Mouse (Mus musculus) heart, embryonic 12.5 days (tissue): ENCODE data around the gene Glul. TPM values are rescaled to one million over a fixed set of nuclear protein-coding genes. Genes with fewer than 3 reads are reported as not detected.
"Not testable (repeated sequence)": the region's sequence is repeated elsewhere in the genome, so short reads cannot be mapped to it uniquely, and the experiment has no call there.

ENCODE experiments used
- ATAC-seq: fragments of 200-750 bp; cut with Nextera tagmentation; 2 replicates; pipeline ENCODE4 v1.8.0; 2017; ENCODE audit warnings: moderate TSS enrichment, moderate library complexity; ENCODE audit not compliant: insufficient number of reproducible peaks, low FRiP score
- H3K27ac ChIP-seq: fragments of 300-500 bp; sonication (generic); 2 replicates; pipeline ENCODE4 v1.5.1; 2016; ENCODE audit warnings: mild to moderate bottlenecking, moderate library complexity; ENCODE audit not compliant: poor library complexity, severe bottlenecking
- H3K27me3 ChIP-seq: fragments of 300-500 bp; sonication (generic); replicated peaks from 2 replicates; pipeline ENCODE4 v1.6.1; 2016; ENCODE audit warnings: mild to moderate bottlenecking, moderate library complexity
- H3K36me3 ChIP-seq: fragments of 300-500 bp; sonication (generic); 2 replicates; pipeline ENCODE4 v1.6.1; 2016; ENCODE audit warnings: mild to moderate bottlenecking, moderate library complexity
- H3K4me1 ChIP-seq: fragments of 300-500 bp; sonication (generic); replicated peaks from 2 replicates; pipeline ENCODE4 v1.6.1; 2016; ENCODE audit warnings: mild to moderate bottlenecking
- H3K4me2 ChIP-seq: fragments of 300-500 bp; sonication (generic); 2 replicates; pipeline ENCODE4 v1.6.1; 2016; ENCODE audit warnings: mild to moderate bottlenecking, moderate library complexity
- H3K4me3 ChIP-seq: fragments of 300-500 bp; sonication (generic); 2 replicates; pipeline ENCODE4 v1.5.1; 2016; ENCODE audit warnings: mild to moderate bottlenecking
- H3K9ac ChIP-seq: fragments of 300-500 bp; sonication (generic); 2 replicates; pipeline ENCODE4 v1.6.1; 2016; ENCODE audit warnings: mild to moderate bottlenecking, moderate library complexity
- H3K9me3 ChIP-seq: fragments of 300-500 bp; sonication (generic); replicated peaks from 2 replicates; pipeline ENCODE4 v1.6.1; 2016; ENCODE audit warnings: mild to moderate bottlenecking, moderate library complexity
- WGBS: fragments of 180-500 bp; shearing (Covaris S2); methylation state at CpG from one replicate; pipeline ENCODE4 v1.1.7; 2016; 5-methylcytosine and 5-hydroxymethylcytosine counted together
- polyA plus RNA-seq: library from polyadenylated mRNA; unstranded; fragments of >200 nt; fragmentation: Nextera tagmentation; extraction: Ambion mirVana; gene quantifications from 2 replicates; pipeline ENCODE4 v1.2.1, GENCODE M21; 2016

Glul gene
- 55.2 and 58.4 TPM in 2 replicates for polyA plus RNA-seq

DNA sequence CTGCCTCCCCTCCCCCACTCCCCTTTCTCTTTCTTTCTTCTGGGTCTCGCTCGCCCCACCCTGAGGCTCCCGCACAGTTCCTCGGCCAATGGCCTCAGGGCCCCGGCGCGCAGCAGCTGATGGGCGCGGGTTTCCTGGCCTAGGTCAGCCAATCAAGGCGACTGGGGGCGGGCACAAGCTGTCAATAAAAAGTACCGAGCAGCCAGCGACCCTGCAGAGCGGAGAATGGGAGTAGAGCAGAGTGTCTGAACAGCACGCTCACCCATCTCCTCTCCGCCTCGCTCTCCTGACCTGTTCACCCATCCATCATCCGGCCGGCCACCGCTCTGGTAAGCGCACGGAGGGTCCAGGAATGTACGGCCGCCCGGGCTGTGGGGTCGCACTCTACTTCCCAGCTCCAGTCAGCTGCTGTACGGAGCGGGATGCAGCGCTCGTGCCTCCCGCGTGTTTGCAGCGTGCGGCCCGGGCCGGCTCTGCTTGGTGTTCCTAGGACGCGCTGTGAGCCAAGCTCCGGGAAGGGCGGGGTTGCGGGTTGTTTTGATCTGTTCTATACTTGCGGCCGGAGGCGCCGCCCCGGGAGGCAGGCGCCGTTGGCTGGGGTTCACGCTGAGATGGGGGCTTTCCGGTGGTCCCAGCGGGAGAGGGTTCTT is at the start of gene Glul, which contains the start of gene Teddm2:
Gene Glul, plus strand, starts transcription at position 214 of the 650 bp plus-strand sequence.
Gene Teddm2, minus strand, starts transcription at position 498 of the 650 bp plus-strand sequence.
- Histone ChIP-seq H3K9ac (peak within 1 kb of the TSS; percentile 87), H3K27ac (peak within 1 kb of the TSS; percentile 94), H3K9me3 (no peaks in the 10 kb centered on the region), H3K36me3 (peaks cover 22% of the 10 kb centered on the region), H3K4me3 (peak within 1 kb of the TSS; percentile 80), H3K4me1 (peaks cover 17% of the 10 kb centered on the region), H3K4me2 (peak within 1 kb of the TSS; percentile 84), H3K27me3 (no peaks in the 10 kb centered on the region)
- ATAC-seq, result peak; percentile 96
- 0% methylated on average over 51 of the region's 51 CpGs for WGBS

DNA sequence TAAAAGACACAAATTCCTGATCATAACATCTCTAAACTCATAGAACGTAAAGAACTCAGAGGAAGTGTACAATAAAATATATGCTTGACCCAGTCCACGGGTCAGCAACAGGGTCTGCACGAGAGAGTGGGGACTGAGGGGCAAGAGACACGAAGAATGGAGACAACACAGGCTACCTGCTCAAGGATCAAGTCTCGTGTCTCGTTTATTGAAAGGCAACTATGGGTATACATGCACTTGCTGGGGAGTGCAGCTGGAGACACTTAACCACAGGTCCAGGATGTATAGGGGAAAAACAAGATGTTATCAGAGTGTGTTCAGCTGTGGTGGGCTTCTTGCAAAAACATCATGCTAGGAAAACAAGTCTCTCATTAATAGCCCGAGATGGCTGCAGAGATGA is 47.0 kb upstream of the Glul start:
- H3K27me3 ChIP-seq, H3K27ac ChIP-seq, H3K36me3 ChIP-seq, H3K9ac ChIP-seq, ATAC-seq, H3K4me3 ChIP-seq, H3K4me2 ChIP-seq, H3K4me1 ChIP-seq, H3K9me3 ChIP-seq: not testable (repeated sequence)
- WGBS, result 68% methylated on average over 7 of the region's 7 CpGs

DNA sequence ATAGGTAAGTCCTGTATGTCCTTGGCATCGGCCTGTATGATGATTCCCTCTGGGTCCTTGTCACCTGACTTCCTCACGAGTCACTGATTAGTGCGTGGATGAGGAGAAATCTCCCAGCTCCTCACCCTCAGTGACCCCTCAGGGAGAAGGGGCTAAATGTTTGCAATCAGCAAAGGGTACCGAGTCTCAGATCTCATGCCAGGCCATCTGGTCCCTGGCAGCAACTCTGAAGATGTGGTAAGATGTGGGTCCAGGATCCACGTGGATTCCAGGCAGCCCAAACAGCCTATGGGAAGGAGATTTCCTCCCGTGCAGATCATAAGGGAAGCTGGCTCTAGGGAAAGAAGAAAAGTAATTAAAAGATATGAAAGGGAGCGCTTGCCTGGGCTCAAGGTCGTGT is 43.8 kb upstream of the Glul start:
- no peak overlapping the region for H3K4me2 ChIP-seq
- no peaks in the 10 kb centered on the region for H3K4me1 ChIP-seq
- no peak for ATAC-seq
- no peaks in the 10 kb centered on the region for H3K9me3 ChIP-seq
- WGBS, result 73% methylated on average over 8 of the region's 8 CpGs
- H3K27ac ChIP-seq, result no peak overlapping the region
- H3K36me3 ChIP-seq, result no peaks in the 10 kb centered on the region
- no peaks in the 10 kb centered on the region for H3K27me3 ChIP-seq
- no peak overlapping the region for H3K4me3 ChIP-seq
- no peak overlapping the region for H3K9ac ChIP-seq

DNA sequence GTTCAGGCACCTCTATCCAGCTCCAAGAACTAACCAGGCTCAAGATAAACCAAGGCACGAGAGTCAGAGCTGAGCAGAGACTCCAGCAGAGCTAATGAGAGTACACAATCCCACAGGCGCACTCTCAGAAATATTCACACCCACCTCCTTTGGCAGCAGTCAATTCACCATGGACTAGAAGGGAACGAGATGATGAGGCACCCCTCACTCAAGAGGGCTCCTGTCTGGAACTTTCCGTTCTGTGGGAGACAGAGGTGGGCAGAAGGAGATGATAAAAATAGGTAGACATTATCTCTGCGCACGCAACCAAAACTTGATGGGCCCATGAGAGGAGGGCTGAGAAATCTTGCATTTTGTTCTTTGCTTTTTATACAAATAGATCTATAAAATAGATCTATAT is 25.7 kb upstream of the Glul start, which contains the start of gene Teddm1b:
Gene Teddm1b, plus strand, starts transcription at position 301 of the 400 bp plus-strand sequence.
- H3K4me3 ChIP-seq, result no peak within 1 kb of the TSS
- no peak within 1 kb of the TSS for H3K27ac ChIP-seq
- H3K9ac ChIP-seq, result no peak within 1 kb of the TSS
- no peaks in the 10 kb centered on the region for H3K36me3 ChIP-seq
- no peak within 1 kb of the TSS for H3K4me2 ChIP-seq
- H3K4me1 ChIP-seq, result 0 out of 2 replicates have a peak, but pooled peaks cover 4% of the 10 kb centered on the region
- H3K9me3 ChIP-seq, result no peaks in the 10 kb centered on the region
- WGBS, result 75% methylated on average over 6 of the region's 6 CpGs
- ATAC-seq, result no peak
- H3K27me3 ChIP-seq, result no peaks in the 10 kb centered on the region

DNA sequence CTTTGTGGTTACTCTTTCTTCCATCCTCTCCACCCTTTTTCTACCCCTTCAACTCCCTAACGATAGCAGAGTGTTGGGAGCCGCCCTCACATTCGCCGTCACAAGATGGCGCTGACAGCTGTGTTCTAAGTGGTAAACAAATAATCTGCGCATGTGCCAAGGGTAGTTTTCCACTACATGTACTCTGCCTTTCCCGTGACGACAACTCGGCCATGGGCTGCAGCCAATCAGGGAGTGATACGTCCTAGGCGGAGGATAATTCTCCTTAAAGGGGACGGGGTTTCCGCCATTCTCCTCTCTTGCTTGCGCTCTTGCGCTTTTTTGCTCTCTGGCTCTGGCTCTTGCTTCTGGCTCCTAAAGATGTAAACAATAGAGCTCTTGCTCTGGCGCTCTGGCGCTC is 19.4 kb upstream of the Glul start:
- H3K27me3 ChIP-seq, H3K9me3 ChIP-seq, H3K4me1 ChIP-seq, H3K27ac ChIP-seq, H3K36me3 ChIP-seq, H3K4me2 ChIP-seq, H3K4me3 ChIP-seq, H3K9ac ChIP-seq, ATAC-seq: not testable (repeated sequence)
- 89% methylated on average over 17 of the region's 17 CpGs for WGBS

DNA sequence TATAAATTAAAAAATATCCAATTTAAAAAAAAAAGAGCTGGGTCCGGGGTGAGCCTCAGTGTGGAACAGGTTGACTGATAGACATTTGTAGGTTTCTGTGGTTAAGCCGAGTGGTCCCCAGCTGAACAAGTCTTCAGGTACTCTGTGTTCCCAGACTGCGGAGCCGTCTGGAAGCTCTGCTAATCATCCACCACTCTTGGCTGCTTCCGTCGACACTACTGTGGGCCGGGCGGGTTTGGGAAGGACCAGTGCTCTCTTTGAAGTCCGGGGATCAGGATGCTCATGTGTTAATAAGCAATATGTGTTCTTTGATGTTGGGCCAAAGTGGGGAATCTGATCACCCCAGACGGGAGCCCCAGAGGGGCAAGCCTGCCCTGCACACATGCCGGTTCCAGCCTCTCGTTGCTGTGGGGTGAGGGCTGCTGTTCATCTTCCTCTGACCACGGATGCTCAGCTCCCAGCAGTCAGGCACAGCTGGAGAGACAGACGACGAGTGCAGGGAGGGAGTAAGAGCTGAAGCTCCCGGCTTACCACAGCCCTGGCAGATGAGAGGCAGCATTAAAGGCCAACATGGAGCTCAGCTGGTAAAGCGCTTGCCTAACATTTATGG is 13.6 kb upstream of the Glul start:
- Histone ChIP-seq H3K9me3 (no peaks in the 10 kb centered on the region), H3K4me1 (peaks cover 3% of the 10 kb centered on the region; the same call in 1 of the 2 replicates), H3K4me3 (no peak overlapping the region), H3K36me3 (no peaks in the 10 kb centered on the region), H3K9ac (peak overlapping the region; percentile 37; the same call in 1 of the 2 replicates), H3K4me2 (no peak overlapping the region), H3K27ac (no peak overlapping the region), H3K27me3 (no peaks in the 10 kb centered on the region)
- 23% methylated on average over 17 of the region's 17 CpGs for WGBS
- no peak for ATAC-seq

DNA sequence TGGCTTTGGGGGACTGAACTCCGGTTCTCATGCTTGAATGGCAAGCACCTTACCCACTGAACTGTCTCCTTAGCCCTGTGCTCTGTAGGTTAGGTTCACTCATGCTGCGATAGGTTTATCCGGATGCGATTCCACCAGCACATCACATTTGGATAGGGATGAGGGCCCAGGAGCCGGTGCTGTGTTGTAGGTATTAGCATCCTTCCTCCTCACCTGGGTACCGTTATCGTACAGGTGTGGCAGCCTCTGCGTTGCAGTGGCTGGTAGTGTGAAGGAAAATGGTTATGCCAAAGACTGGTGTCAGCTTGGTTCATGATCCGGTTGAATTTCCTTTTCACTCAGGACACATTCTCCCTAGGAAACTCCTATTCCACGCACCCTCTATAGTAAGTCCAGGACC is 9.6 kb upstream of the Glul start:
- H3K36me3 ChIP-seq, result no peaks in the 10 kb centered on the region
- no peak overlapping the region for H3K4me2 ChIP-seq
- H3K27me3 ChIP-seq, result peaks cover 7% of the 10 kb centered on the region
- H3K27ac ChIP-seq, result no peak overlapping the region
- H3K9ac ChIP-seq, result no peak overlapping the region
- 91% methylated on average over 10 of the region's 10 CpGs for WGBS
- no peak overlapping the region for H3K4me3 ChIP-seq
- H3K9me3 ChIP-seq, result no peaks in the 10 kb centered on the region
- H3K4me1 ChIP-seq, result peaks cover 8% of the 10 kb centered on the region; the same call in 1 of the 2 replicates
- no peak for ATAC-seq

DNA sequence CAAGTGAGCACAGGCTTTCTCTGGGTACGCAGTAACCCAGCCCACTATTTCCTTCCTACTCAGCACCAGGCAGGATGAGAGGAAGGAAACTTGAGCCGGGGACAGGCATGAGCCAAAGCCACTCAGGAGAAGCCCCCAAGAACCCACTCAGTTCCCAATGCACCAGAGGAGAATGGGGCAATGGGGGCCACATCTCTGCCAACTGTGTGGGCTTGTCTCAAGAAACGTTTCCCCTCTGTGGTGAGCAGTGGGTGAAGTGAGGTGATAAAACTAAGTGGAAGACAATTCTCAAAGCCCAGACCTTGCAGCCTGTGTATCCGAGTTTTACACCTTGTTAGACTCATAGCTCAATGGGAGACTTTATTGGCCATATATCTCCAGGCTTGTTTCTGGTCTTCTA is 8.3 kb upstream of the Glul start, which contains the start of gene Teddm1a:
Gene Teddm1a, plus strand, starts transcription at position 301 of the 400 bp plus-strand sequence.
- no peak within 1 kb of the TSS for H3K27ac ChIP-seq
- 0 out of 2 replicates have a peak, but pooled peaks cover 5% of the 10 kb centered on the region for H3K4me1 ChIP-seq
- H3K9me3 ChIP-seq, result no peaks in the 10 kb centered on the region
- no peaks in the 10 kb centered on the region for H3K36me3 ChIP-seq
- 56% methylated on average over 4 of the region's 4 CpGs for WGBS
- H3K4me2 ChIP-seq, result no peak within 1 kb of the TSS
- H3K4me3 ChIP-seq, result no peak within 1 kb of the TSS
- H3K27me3 ChIP-seq, result peaks cover 7% of the 10 kb centered on the region
- no peak for ATAC-seq
- no peak within 1 kb of the TSS for H3K9ac ChIP-seq

DNA sequence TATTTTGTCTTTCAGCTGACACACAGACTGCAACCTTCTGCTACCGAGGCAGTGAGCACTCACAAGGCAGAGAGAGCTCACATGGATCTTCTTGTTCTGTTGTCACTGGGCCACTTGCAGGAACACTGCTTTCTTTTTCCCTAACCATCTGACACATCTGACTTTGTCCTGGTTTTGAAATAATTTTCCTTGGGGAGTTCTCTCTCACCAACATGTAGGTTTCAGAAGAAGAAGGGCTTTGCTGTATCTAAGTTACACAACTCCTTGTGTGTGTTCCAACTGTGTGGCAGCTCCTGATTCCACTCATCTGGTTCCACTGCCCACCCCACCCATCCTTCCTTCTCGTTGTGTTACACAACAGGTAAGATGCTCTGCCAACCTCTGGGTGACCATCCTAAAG is 6.0 kb upstream of the Glul start:
- no peak overlapping the region for H3K9ac ChIP-seq
- peaks cover 11% of the 10 kb centered on the region; the same call in 1 of the 2 replicates for H3K4me1 ChIP-seq
- H3K27ac ChIP-seq, result no peak overlapping the region
- H3K9me3 ChIP-seq, result no peaks in the 10 kb centered on the region
- ATAC-seq, result no peak
- WGBS, result 58% methylated on average over 2 of the region's 2 CpGs
- H3K36me3 ChIP-seq, result no peaks in the 10 kb centered on the region
- no peak overlapping the region for H3K4me3 ChIP-seq
- peaks cover 7% of the 10 kb centered on the region for H3K27me3 ChIP-seq
- no peak overlapping the region for H3K4me2 ChIP-seq

DNA sequence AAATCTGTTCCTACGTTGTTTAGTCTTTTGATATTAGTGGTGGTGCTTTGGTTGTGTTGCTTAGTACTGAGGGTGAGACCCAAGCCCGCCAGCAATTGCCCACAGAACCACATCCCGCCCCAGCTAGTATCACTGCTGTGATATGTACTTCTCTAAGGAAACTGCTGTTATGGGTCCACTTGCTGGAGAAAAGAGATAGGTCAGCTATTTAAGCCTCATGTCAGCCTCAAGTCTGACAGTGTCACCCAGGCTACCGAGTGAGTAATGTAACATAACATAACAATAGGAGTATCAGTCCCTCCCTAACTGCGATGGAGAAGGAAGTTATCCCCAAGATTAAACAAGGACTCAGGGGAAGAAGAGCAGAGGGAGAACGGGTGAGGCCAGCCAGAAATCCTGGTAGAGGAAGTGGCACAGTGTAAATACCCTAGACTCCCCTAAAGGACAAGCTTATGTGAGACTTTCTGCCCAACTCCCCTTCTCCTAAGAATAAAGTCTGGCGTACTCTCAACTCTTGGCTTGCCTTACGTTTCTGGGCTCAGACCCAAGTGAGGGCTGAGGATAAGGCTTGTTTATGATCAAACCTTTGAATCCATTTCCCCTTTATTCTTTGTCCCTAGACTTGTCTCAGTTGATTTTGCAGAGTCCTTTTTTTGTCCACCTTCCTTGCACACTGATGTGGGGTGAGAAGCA is 5.4 kb upstream of the Glul start:
- no peak overlapping the region for H3K4me3 ChIP-seq
- H3K36me3 ChIP-seq, result no peaks in the 10 kb centered on the region
- H3K27me3 ChIP-seq, result peaks cover 7% of the 10 kb centered on the region
- H3K4me2 ChIP-seq, result no peak overlapping the region
- no peak for ATAC-seq
- no peak overlapping the region for H3K27ac ChIP-seq
- H3K9me3 ChIP-seq, result no peaks in the 10 kb centered on the region
- H3K4me1 ChIP-seq, result peaks cover 14% of the 10 kb centered on the region; the same call in 1 of the 2 replicates
- no peak overlapping the region for H3K9ac ChIP-seq
- WGBS, result 46% methylated on average over 8 of the region's 8 CpGs

DNA sequence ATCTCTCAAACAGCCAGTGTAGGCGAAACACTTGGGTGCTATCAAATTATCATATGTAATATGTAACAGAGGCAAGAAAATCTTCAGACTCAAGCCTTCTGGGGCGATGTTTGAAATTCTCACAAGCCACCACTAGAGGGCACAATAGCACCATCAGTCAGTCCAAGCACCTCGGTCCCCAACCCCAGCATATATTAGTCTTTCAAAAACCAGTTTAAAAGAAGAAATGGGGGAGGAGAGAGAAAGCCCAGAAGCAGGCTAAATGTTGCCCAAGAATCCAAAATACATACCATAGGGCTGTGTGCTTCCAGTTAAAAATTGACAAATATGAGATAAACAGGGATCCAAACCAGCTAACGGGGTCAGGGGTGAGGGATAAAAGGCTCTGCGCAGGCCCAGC is 4.8 kb upstream of the Glul start:
- H3K9me3 ChIP-seq, result no peaks in the 10 kb centered on the region
- no peak for ATAC-seq
- WGBS, result 37% methylated on average over 5 of the region's 5 CpGs
- H3K4me3 ChIP-seq, result no peak overlapping the region
- no peak overlapping the region for H3K4me2 ChIP-seq
- H3K36me3 ChIP-seq, result no peaks in the 10 kb centered on the region
- H3K27ac ChIP-seq, result no peak overlapping the region
- peaks cover 14% of the 10 kb centered on the region; the same call in 1 of the 2 replicates for H3K4me1 ChIP-seq
- no peak overlapping the region for H3K9ac ChIP-seq
- peaks cover 7% of the 10 kb centered on the region for H3K27me3 ChIP-seq
